Mouse (Mus musculus): ENCODE data around the gene Baz1b. TPM values are rescaled to one million over a fixed set of nuclear protein-coding genes. Genes with fewer than 3 reads are reported as not detected.

Baz1b gene
- polyA plus RNA-seq, 1 experiment: 2.5 TPM

- no peaks in the 10 kb centered on the region for H3K9me3 ChIP-seq (ENCODE audit: control insufficient read depth, low read length)
- H3K27me3 ChIP-seq (ENCODE audit: control insufficient read depth): no peaks in the 10 kb centered on the region
- TF ChIP-seq GATA1 (IDR thresholded peaks at IDR 0.05; ENCODE audit: low read length): no peak
- no peak for TF ChIP-seq TAL1 (IDR thresholded peaks at IDR 0.05; ENCODE audit: low read length)
- H3K4me1 ChIP-seq (ENCODE audit: control insufficient read depth): peaks cover 5% of the 10 kb centered on the region; the same call in 1 of the 2 replicates
- H3K4me3 ChIP-seq (replicated peaks): no peak overlapping the region
- peaks cover 71% of the 10 kb centered on the region for H3K36me3 ChIP-seq (ENCODE audit: control insufficient read depth)
These were observed 25.8 kb upstream of the Baz1b start for GRCm38 (mm10) chr5:135161221-135161620.

GRCm38 (mm10) chr5:135161650-135162049, 25.4 kb upstream of the Baz1b start:
- Histone ChIP-seq H3K4me3 (replicated peaks) (no peak overlapping the region), H3K4me1 (ENCODE audit: control insufficient read depth) (peaks cover 5% of the 10 kb centered on the region; the same call in 1 of the 2 replicates), H3K9me3 (ENCODE audit: control insufficient read depth, low read length) (no peaks in the 10 kb centered on the region), H3K27me3 (ENCODE audit: control insufficient read depth) (no peaks in the 10 kb centered on the region), H3K36me3 (ENCODE audit: control insufficient read depth) (peaks cover 67% of the 10 kb centered on the region)
- TF ChIP-seq GATA1 (IDR thresholded peaks at IDR 0.05; ENCODE audit: low read length) (no peak), TAL1 (IDR thresholded peaks at IDR 0.05; ENCODE audit: low read length) (no peak)

- Histone ChIP-seq H3K9me3 (ENCODE audit: control insufficient read depth, low read length) (no peaks in the 10 kb centered on the region), H3K36me3 (ENCODE audit: control insufficient read depth) (peaks cover 60% of the 10 kb centered on the region), H3K4me3 (replicated peaks) (no peak overlapping the region), H3K4me1 (ENCODE audit: control insufficient read depth) (peaks cover 5% of the 10 kb centered on the region; the same call in 1 of the 2 replicates), H3K27me3 (ENCODE audit: control insufficient read depth) (no peaks in the 10 kb centered on the region)
- TF ChIP-seq GATA1 (IDR thresholded peaks at IDR 0.05; ENCODE audit: low read length): no peak
- TF ChIP-seq TAL1 (IDR thresholded peaks at IDR 0.05; ENCODE audit: low read length): no peak
These were observed 24.7 kb upstream of the Baz1b start for GRCm38 (mm10) chr5:135162361-135162760.

GRCm38 (mm10) chr5:135162821-135163220, 24.2 kb upstream of the Baz1b start:
- peaks cover 56% of the 10 kb centered on the region for H3K36me3 ChIP-seq (ENCODE audit: control insufficient read depth)
- H3K4me1 ChIP-seq (ENCODE audit: control insufficient read depth): peaks cover 9% of the 10 kb centered on the region
- no peak for TF ChIP-seq GATA1 (IDR thresholded peaks at IDR 0.05; ENCODE audit: low read length)
- TF ChIP-seq TAL1 (IDR thresholded peaks at IDR 0.05; ENCODE audit: low read length): no peak
- no peaks in the 10 kb centered on the region for H3K27me3 ChIP-seq (ENCODE audit: control insufficient read depth)
- H3K4me3 ChIP-seq (replicated peaks): no peak overlapping the region
- no peaks in the 10 kb centered on the region for H3K9me3 ChIP-seq (ENCODE audit: control insufficient read depth, low read length)

- no peaks in the 10 kb centered on the region for H3K27me3 ChIP-seq (ENCODE audit: control insufficient read depth)
- TF ChIP-seq TAL1 (IDR thresholded peaks at IDR 0.05; ENCODE audit: low read length) (no peak), GATA1 (IDR thresholded peaks at IDR 0.05; ENCODE audit: low read length) (no peak)
- no peaks in the 10 kb centered on the region for H3K9me3 ChIP-seq (ENCODE audit: control insufficient read depth, low read length)
- H3K4me3 ChIP-seq (replicated peaks): no peak overlapping the region
- H3K36me3 ChIP-seq (ENCODE audit: control insufficient read depth): peaks cover 37% of the 10 kb centered on the region
- peaks cover 39% of the 10 kb centered on the region for H3K4me1 ChIP-seq (ENCODE audit: control insufficient read depth)
These were observed 20.2 kb upstream of the Baz1b start for GRCm38 (mm10) chr5:135166909-135167308.

GRCm38 (mm10) chr5:135167469-135167868, 19.6 kb upstream of the Baz1b start:
- Histone ChIP-seq H3K4me1 (ENCODE audit: control insufficient read depth) (peaks cover 41% of the 10 kb centered on the region), H3K9me3 (ENCODE audit: control insufficient read depth, low read length) (no peaks in the 10 kb centered on the region), H3K36me3 (ENCODE audit: control insufficient read depth) (peaks cover 37% of the 10 kb centered on the region), H3K27me3 (ENCODE audit: control insufficient read depth) (no peaks in the 10 kb centered on the region), H3K4me3 (replicated peaks) (peak overlapping the region; percentile 95)
- no peak for TF ChIP-seq TAL1 (IDR thresholded peaks at IDR 0.05; ENCODE audit: low read length)
- TF ChIP-seq GATA1 (IDR thresholded peaks at IDR 0.05; ENCODE audit: low read length): no peak

- H3K9me3 ChIP-seq (ENCODE audit: control insufficient read depth, low read length): no peaks in the 10 kb centered on the region
- peak within 1 kb of the TSS; percentile 95 for H3K4me3 ChIP-seq (replicated peaks)
- H3K36me3 ChIP-seq (ENCODE audit: control insufficient read depth): peaks cover 38% of the 10 kb centered on the region
- H3K4me1 ChIP-seq (ENCODE audit: control insufficient read depth): peaks cover 40% of the 10 kb centered on the region
- no peak for TF ChIP-seq GATA1 (IDR thresholded peaks at IDR 0.05; ENCODE audit: low read length)
- no peak for TF ChIP-seq TAL1 (IDR thresholded peaks at IDR 0.05; ENCODE audit: low read length)
- H3K27me3 ChIP-seq (ENCODE audit: control insufficient read depth): no peaks in the 10 kb centered on the region
These were observed 18.7 kb upstream of the Baz1b start, which contains the start of gene Bcl7b for GRCm38 (mm10) chr5:135168063-135169062. Gene Bcl7b, plus strand, starts transcription at chr5:135168283.

- no peaks in the 10 kb centered on the region for H3K27me3 ChIP-seq (ENCODE audit: control insufficient read depth)
- TF ChIP-seq GATA1 (IDR thresholded peaks at IDR 0.05; ENCODE audit: low read length) (no peak), TAL1 (IDR thresholded peaks at IDR 0.05; ENCODE audit: low read length) (no peak)
- peak overlapping the region; percentile 95 for H3K4me3 ChIP-seq (replicated peaks)
- no peaks in the 10 kb centered on the region for H3K9me3 ChIP-seq (ENCODE audit: control insufficient read depth, low read length)
- peaks cover 47% of the 10 kb centered on the region for H3K36me3 ChIP-seq (ENCODE audit: control insufficient read depth)
- H3K4me1 ChIP-seq (ENCODE audit: control insufficient read depth): peaks cover 40% of the 10 kb centered on the region
These were observed 17.6 kb upstream of the Baz1b start for GRCm38 (mm10) chr5:135169479-135169878.

- H3K27me3 ChIP-seq (ENCODE audit: control insufficient read depth): no peaks in the 10 kb centered on the region
- TF ChIP-seq GATA1 (IDR thresholded peaks at IDR 0.05; ENCODE audit: low read length) (no peak), TAL1 (IDR thresholded peaks at IDR 0.05; ENCODE audit: low read length) (no peak)
- peaks cover 40% of the 10 kb centered on the region for H3K4me1 ChIP-seq (ENCODE audit: control insufficient read depth)
- no peak overlapping the region for H3K4me3 ChIP-seq (replicated peaks)
- no peaks in the 10 kb centered on the region for H3K9me3 ChIP-seq (ENCODE audit: control insufficient read depth, low read length)
- peaks cover 68% of the 10 kb centered on the region for H3K36me3 ChIP-seq (ENCODE audit: control insufficient read depth)
These were observed 15.3 kb upstream of the Baz1b start for GRCm38 (mm10) chr5:135171688-135172220.

Measured in erythroblast, embryonic 14.5 days (primary cell).